Mouse (Mus musculus): ENCODE data around the gene H3f3b. TPM values are rescaled to one million over a fixed set of nuclear protein-coding genes. Genes with fewer than 3 reads are reported as not detected.
A peak's percentile ranks its signal among the peaks of the same experiment; 100 is the strongest.
"Not testable (repeated sequence)": the region's sequence is repeated elsewhere in the genome, so short reads cannot be mapped to it uniquely, and the experiment has no call there.

Gene H3f3b
- polyA plus RNA-seq, 1 experiment = 369 TPM

GRCm38 (mm10) chr11:116022256-116022780 is 5.4 kb downstream of the H3f3b start:
- no peak for DNase-seq (ENCODE audit: extremely low spot score in 1 of 2, low spot score in 1 of 2)

- DNase-seq (ENCODE audit: extremely low spot score in 1 of 2, low spot score in 1 of 2) = no peak
Observed at GRCm38 (mm10) chr11:116021328-116022220, 6.2 kb downstream of the H3f3b start.

- DNase-seq (ENCODE audit: extremely low spot score in 1 of 2, low spot score in 1 of 2) = no peak
Observed at GRCm38 (mm10) chr11:116020519-116020922, 7.2 kb downstream of the H3f3b start.

- DNase-seq (ENCODE audit: extremely low spot score in 1 of 2, low spot score in 1 of 2) = no peak
Observed at GRCm38 (mm10) chr11:116019976-116020411, 7.8 kb downstream of the H3f3b start.

GRCm38 (mm10) chr11:116019360-116019791 is 8.4 kb downstream of the H3f3b start:
- no peak for DNase-seq (ENCODE audit: extremely low spot score in 1 of 2, low spot score in 1 of 2)

- DNase-seq (ENCODE audit: extremely low spot score in 1 of 2, low spot score in 1 of 2) = not testable (repeated sequence)
Observed at GRCm38 (mm10) chr11:116018867-116019266, 8.9 kb downstream of the H3f3b start.

- DNase-seq (ENCODE audit: extremely low spot score in 1 of 2, low spot score in 1 of 2) = no peak
Observed at GRCm38 (mm10) chr11:116018106-116018505, 9.7 kb downstream of the H3f3b start.

GRCm38 (mm10) chr11:116014821-116015220 is 12.9 kb downstream of the H3f3b start:
- DNase-seq (ENCODE audit: extremely low spot score in 1 of 2, low spot score in 1 of 2) = no peak

GRCm38 (mm10) chr11:116012262-116012947 is 15.4 kb downstream of the H3f3b start, which contains the start of gene Galk1:
Gene Galk1 (minus strand): TSS chr11:116012719.
- DNase-seq (ENCODE audit: extremely low spot score in 1 of 2, low spot score in 1 of 2) = peak; percentile 70 to 83

- no peak for DNase-seq (ENCODE audit: extremely low spot score in 1 of 2, low spot score in 1 of 2)
Observed at GRCm38 (mm10) chr11:116011529-116012261, 16.1 kb downstream of the H3f3b start.

GRCm38 (mm10) chr11:116010948-116011347 is 16.8 kb downstream of the H3f3b start:
- no peak for DNase-seq (ENCODE audit: extremely low spot score in 1 of 2, low spot score in 1 of 2)

GRCm38 (mm10) chr11:116010146-116010545 is 17.6 kb downstream of the H3f3b start:
- DNase-seq (ENCODE audit: extremely low spot score in 1 of 2, low spot score in 1 of 2) = no peak

GRCm38 (mm10) chr11:116009661-116010060 is 18.1 kb downstream of the H3f3b start:
- DNase-seq (ENCODE audit: extremely low spot score in 1 of 2, low spot score in 1 of 2) = no peak

- DNase-seq (ENCODE audit: extremely low spot score in 1 of 2, low spot score in 1 of 2) = no peak
Observed at GRCm38 (mm10) chr11:116008832-116009375, 18.9 kb downstream of the H3f3b start.

GRCm38 (mm10) chr11:116008411-116008810 is 19.4 kb downstream of the H3f3b start:
- DNase-seq (ENCODE audit: extremely low spot score in 1 of 2, low spot score in 1 of 2) = no peak

- DNase-seq (ENCODE audit: extremely low spot score in 1 of 2, low spot score in 1 of 2) = no peak
Observed at GRCm38 (mm10) chr11:116007095-116007850, 20.5 kb downstream of the H3f3b start.

- DNase-seq (ENCODE audit: extremely low spot score in 1 of 2, low spot score in 1 of 2) = no peak
Observed at GRCm38 (mm10) chr11:116005701-116006419, 21.9 kb downstream of the H3f3b start.

GRCm38 (mm10) chr11:116004840-116005700 is 22.7 kb downstream of the H3f3b start:
- DNase-seq (ENCODE audit: extremely low spot score in 1 of 2, low spot score in 1 of 2) = peak in 1 of 2 experiments; percentile 61
